Mouse (Mus musculus): ENCODE data around the gene Mtrf1l. TPM values are rescaled to one million over a fixed set of nuclear protein-coding genes. Genes with fewer than 3 reads are reported as not detected.
A peak's percentile ranks its signal among the peaks of the same experiment; 100 is the strongest.

Gene Mtrf1l
- total RNA-seq (2021): 1 to 10 TPM; 6.1 to 9.9 TPM
- long read RNA-seq, experiment 1, partial matches to known transcripts: 2 of 7 reads
- long read RNA-seq, experiment 1, other reads (novel, unspliced or antisense): 0 of 7 reads
- long read RNA-seq, experiment 2, transcript Mtrf1l-201 (7 exons, 2,588 nt): major isoform, 7 of 11 reads
- long read RNA-seq, experiment 2, partial matches to known transcripts: 2 of 11 reads
- long read RNA-seq, experiment 2, other reads (novel, unspliced or antisense): 2 of 11 reads

GRCm38 (mm10) chr10:5823740-5824491 is at the start of gene Mtrf1l:
Gene Mtrf1l (minus strand): TSS chr10:5823910.
- intact Hi-C loops (cut with DNase I): loop anchor here (1.0 kb wide), 1 partner anchor 19 kb away; the partner anchor contains the start of gene Fbxo5
- peak; percentile 98 for DNase-seq
- no peak for TF ChIP-seq CTCF (IDR thresholded peaks at IDR 0.05)
- Histone ChIP-seq H3K4me3 (peak within 1 kb of the TSS; percentile 76), H3K27ac (peak within 1 kb of the TSS; percentile 93)

DNA sequence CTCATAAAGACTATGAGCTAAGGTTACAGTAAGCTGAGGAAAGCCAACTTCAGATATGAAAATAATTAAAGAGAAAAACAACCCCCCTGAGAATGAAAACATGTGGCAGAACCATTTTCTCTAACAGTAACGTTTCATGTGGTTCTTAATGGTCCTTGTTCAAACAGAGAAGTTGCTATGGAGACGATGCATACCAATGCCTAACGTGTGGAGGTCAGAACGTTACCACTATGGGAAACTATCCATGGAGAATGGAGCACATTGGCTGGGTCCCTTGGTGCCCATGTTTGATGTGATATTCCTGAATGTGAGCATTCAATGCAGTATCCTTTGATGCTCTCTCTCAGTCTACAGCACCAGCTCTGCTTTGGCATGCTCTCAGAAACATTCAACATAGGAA is 47.4 kb upstream of the Mtrf1l start:
- no peak for DNase-seq
- H3K4me3 ChIP-seq: no peak overlapping the region
- intact Hi-C loops (cut with DNase I): no loop called here
- TF ChIP-seq CTCF (IDR thresholded peaks at IDR 0.05): no peak
- no peak overlapping the region for H3K27ac ChIP-seq

GRCm38 (mm10) chr10:5867981-5868552 is 44.4 kb upstream of the Mtrf1l start:
- no peak for DNase-seq
- TF ChIP-seq CTCF (IDR thresholded peaks at IDR 0.05): no peak
- Histone ChIP-seq H3K4me3 (no peak overlapping the region), H3K27ac (no peak overlapping the region)
- intact Hi-C loops (cut with DNase I): no loop called here

GRCm38 (mm10) chr10:5865996-5866395 is 42.3 kb upstream of the Mtrf1l start:
- no peak for TF ChIP-seq CTCF (IDR thresholded peaks at IDR 0.05)
- no peak overlapping the region for H3K4me3 ChIP-seq
- no peak overlapping the region for H3K27ac ChIP-seq
- intact Hi-C loops (cut with DNase I): no loop called here
- DNase-seq: no peak

GRCm38 (mm10) chr10:5862669-5863068 is 39.0 kb upstream of the Mtrf1l start:
- no peak overlapping the region for H3K4me3 ChIP-seq
- H3K27ac ChIP-seq: no peak overlapping the region
- intact Hi-C loops (cut with DNase I): no loop called here
- no peak for DNase-seq
- TF ChIP-seq CTCF (IDR thresholded peaks at IDR 0.05): no peak

GRCm38 (mm10) chr10:5860849-5861248 is 37.1 kb upstream of the Mtrf1l start:
- DNase-seq: no peak
- Histone ChIP-seq H3K27ac (no peak overlapping the region), H3K4me3 (no peak overlapping the region)
- no peak for TF ChIP-seq CTCF (IDR thresholded peaks at IDR 0.05)
- intact Hi-C loops (cut with DNase I): no loop called here

GRCm38 (mm10) chr10:5859729-5860128 is 36.0 kb upstream of the Mtrf1l start:
- no peak overlapping the region for H3K4me3 ChIP-seq
- peak; percentile 35; the same call in 1 of the 2 replicates for TF ChIP-seq CTCF (IDR thresholded peaks at IDR 0.05)
- no peak overlapping the region for H3K27ac ChIP-seq
- DNase-seq: no peak
- intact Hi-C loops (cut with DNase I): no loop called here

GRCm38 (mm10) chr10:5857996-5858549 is 34.4 kb upstream of the Mtrf1l start:
- Histone ChIP-seq H3K27ac (no peak overlapping the region), H3K4me3 (no peak overlapping the region)
- no peak for TF ChIP-seq CTCF (IDR thresholded peaks at IDR 0.05)
- DNase-seq: no peak
- intact Hi-C loops (cut with DNase I): no loop called here

GRCm38 (mm10) chr10:5853290-5853868 is 29.7 kb upstream of the Mtrf1l start:
- TF ChIP-seq CTCF (IDR thresholded peaks at IDR 0.05): no peak
- Histone ChIP-seq H3K4me3 (no peak overlapping the region), H3K27ac (no peak overlapping the region)
- no peak for DNase-seq
- intact Hi-C loops (cut with DNase I): no loop called here

GRCm38 (mm10) chr10:5846939-5847338 is 23.2 kb upstream of the Mtrf1l start:
- peak; percentile 55 for TF ChIP-seq CTCF (IDR thresholded peaks at IDR 0.05)
- no peak for DNase-seq
- Histone ChIP-seq H3K4me3 (no peak overlapping the region), H3K27ac (no peak overlapping the region)
- intact Hi-C loops (cut with DNase I): no loop called here

DNA sequence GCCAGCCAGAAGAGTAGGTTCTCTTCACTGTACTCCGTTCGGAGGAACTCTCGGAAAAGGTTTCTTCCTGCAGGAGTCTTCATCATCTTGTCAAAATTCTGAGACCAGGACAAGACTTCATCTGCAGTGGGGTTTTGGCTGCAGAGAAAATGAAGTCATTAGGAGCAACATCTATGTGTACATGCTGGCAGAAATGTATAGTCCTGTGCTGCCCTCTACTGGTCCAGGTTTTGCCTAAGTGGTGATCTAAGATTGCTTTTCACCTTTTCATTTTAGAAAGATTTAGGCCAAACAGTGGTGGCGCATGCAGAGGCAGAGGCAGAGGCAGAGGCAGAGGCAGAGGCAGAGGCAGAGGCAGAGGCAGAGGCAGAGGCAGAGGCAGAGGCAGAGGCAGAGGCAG is 17.7 kb upstream of the Mtrf1l start:
- no peak overlapping the region for H3K4me3 ChIP-seq
- intact Hi-C loops (cut with DNase I): loop anchor here (5.0 kb wide), 1 partner anchor 39 kb away; no protein-coding TSS in a partner anchor
- peak; percentile 53 for TF ChIP-seq CTCF (IDR thresholded peaks at IDR 0.05)
- peak; percentile 34 for DNase-seq
- no peak overlapping the region for H3K27ac ChIP-seq

GRCm38 (mm10) chr10:5826336-5827025 is 2.8 kb upstream of the Mtrf1l start:
- H3K27ac ChIP-seq: no peak overlapping the region
- DNase-seq: no peak
- intact Hi-C loops (cut with DNase I): no loop called here
- no peak overlapping the region for H3K4me3 ChIP-seq
- no peak for TF ChIP-seq CTCF (IDR thresholded peaks at IDR 0.05)
